Mouse (Mus musculus): ENCODE results near the gene Zfp689. TPM values are rescaled to one million over a fixed set of nuclear protein-coding genes. Genes with fewer than 3 reads are reported as not detected.

Zfp689 gene
- polyA plus RNA-seq, 1 experiment from 2014 or later = 9.6 TPM

GRCm38 (mm10) chr7:127476336-127476735 is 27.4 kb upstream of the Zfp689 start:
- H3K27ac ChIP-seq (ENCODE audit: low read depth) = no peak overlapping the region
- no peak overlapping the region for H3K4me2 ChIP-seq
- WGBS = 95% methylated on average over 11 of the region's 11 CpGs
- no peaks in the 10 kb centered on the region for H3K27me3 ChIP-seq (ENCODE audit: insufficient read depth, low read length)
- no peak for TF ChIP-seq CTCF (IDR thresholded peaks at IDR 0.05; ENCODE audit: low read depth)
- H3K9ac ChIP-seq = no peak overlapping the region
- peaks cover 21% of the 10 kb centered on the region for H3K4me1 ChIP-seq (ENCODE audit: insufficient read depth)
- no peaks in the 10 kb centered on the region for H3K9me3 ChIP-seq (ENCODE audit: low read depth, low read length)
- peaks cover 51% of the 10 kb centered on the region for H3K36me3 ChIP-seq (ENCODE audit: insufficient read depth)
- H3K4me3 ChIP-seq (ENCODE audit: low read depth, low read length) = no peak overlapping the region
- DNase-seq (no peak), ATAC-seq (ENCODE audit: insufficient read depth) (no peak)

GRCm38 (mm10) chr7:127475186-127475740 is 26.3 kb upstream of the Zfp689 start:
- no peaks in the 10 kb centered on the region for H3K9me3 ChIP-seq (ENCODE audit: low read depth, low read length)
- no peak overlapping the region for H3K27ac ChIP-seq (ENCODE audit: low read depth)
- no peak overlapping the region for H3K4me3 ChIP-seq (ENCODE audit: low read depth, low read length)
- H3K27me3 ChIP-seq (ENCODE audit: insufficient read depth, low read length) = no peaks in the 10 kb centered on the region
- no peak for TF ChIP-seq CTCF (IDR thresholded peaks at IDR 0.05; ENCODE audit: low read depth)
- DNase-seq (no peak), ATAC-seq (ENCODE audit: insufficient read depth) (no peak)
- H3K4me1 ChIP-seq (ENCODE audit: insufficient read depth) = peaks cover 14% of the 10 kb centered on the region
- H3K36me3 ChIP-seq (ENCODE audit: insufficient read depth) = peaks cover 41% of the 10 kb centered on the region
- H3K9ac ChIP-seq = no peak overlapping the region
- H3K4me2 ChIP-seq = no peak overlapping the region
- WGBS = 93% methylated on average over 11 of the region's 11 CpGs

- 71% methylated on average over 6 of the region's 6 CpGs for WGBS
- Histone ChIP-seq H3K9ac (no peak overlapping the region), H3K27me3 (ENCODE audit: insufficient read depth, low read length) (no peaks in the 10 kb centered on the region), H3K4me3 (ENCODE audit: low read depth, low read length) (no peak overlapping the region), H3K9me3 (ENCODE audit: low read depth, low read length) (no peaks in the 10 kb centered on the region), H3K27ac (ENCODE audit: low read depth) (no peak overlapping the region), H3K4me1 (ENCODE audit: insufficient read depth) (peaks cover 9% of the 10 kb centered on the region), H3K36me3 (ENCODE audit: insufficient read depth) (peaks cover 38% of the 10 kb centered on the region), H3K4me2 (no peak overlapping the region)
- DNase-seq (no peak), ATAC-seq (ENCODE audit: insufficient read depth) (no peak)
- no peak for TF ChIP-seq CTCF (IDR thresholded peaks at IDR 0.05; ENCODE audit: low read depth)
These were observed 25.6 kb upstream of the Zfp689 start for GRCm38 (mm10) chr7:127474378-127475070.

- H3K9me3 ChIP-seq (ENCODE audit: low read depth, low read length) = no peaks in the 10 kb centered on the region
- TF ChIP-seq CTCF (IDR thresholded peaks at IDR 0.05; ENCODE audit: low read depth) = peak; percentile 34; the same call in 1 of the 2 replicates
- peaks cover 9% of the 10 kb centered on the region for H3K4me1 ChIP-seq (ENCODE audit: insufficient read depth)
- WGBS = 85% methylated on average over 5 of the region's 5 CpGs
- H3K4me3 ChIP-seq (ENCODE audit: low read depth, low read length) = no peak overlapping the region
- H3K36me3 ChIP-seq (ENCODE audit: insufficient read depth) = peaks cover 41% of the 10 kb centered on the region
- no peak overlapping the region for H3K4me2 ChIP-seq
- ATAC-seq (ENCODE audit: insufficient read depth) (no peak), DNase-seq (peak; percentile 20)
- no peaks in the 10 kb centered on the region for H3K27me3 ChIP-seq (ENCODE audit: insufficient read depth, low read length)
- H3K27ac ChIP-seq (ENCODE audit: low read depth) = no peak overlapping the region
- H3K9ac ChIP-seq = no peak overlapping the region
These were observed 24.7 kb upstream of the Zfp689 start for GRCm38 (mm10) chr7:127473705-127474104.

- TF ChIP-seq CTCF (IDR thresholded peaks at IDR 0.05; ENCODE audit: low read depth) = no peak
- H3K27me3 ChIP-seq (ENCODE audit: insufficient read depth, low read length) = no peaks in the 10 kb centered on the region
- peaks cover 9% of the 10 kb centered on the region for H3K4me1 ChIP-seq (ENCODE audit: insufficient read depth)
- 2% methylated on average over 7 of the region's 7 CpGs for WGBS
- no peak for ATAC-seq (ENCODE audit: insufficient read depth)
- peak overlapping the region; percentile 93 for H3K4me2 ChIP-seq
- peaks cover 48% of the 10 kb centered on the region for H3K36me3 ChIP-seq (ENCODE audit: insufficient read depth)
- DNase-seq = peak; percentile 29
- H3K4me3 ChIP-seq (ENCODE audit: low read depth, low read length) = peak overlapping the region; percentile 73
- H3K27ac ChIP-seq (ENCODE audit: low read depth) = peak overlapping the region; percentile 95
- no peaks in the 10 kb centered on the region; the same call in 1 of the 2 replicates for H3K9me3 ChIP-seq (ENCODE audit: low read depth, low read length)
- peak overlapping the region; percentile 84 for H3K9ac ChIP-seq
These were observed 23.1 kb upstream of the Zfp689 start for GRCm38 (mm10) chr7:127472060-127472459.

GRCm38 (mm10) chr7:127471646-127472010 is 22.7 kb upstream of the Zfp689 start:
- 0 out of 2 replicates have a peak, but pooled peaks have one; percentile 5 for TF ChIP-seq CTCF (IDR thresholded peaks at IDR 0.05; ENCODE audit: low read depth)
- H3K4me2 ChIP-seq = peak overlapping the region; percentile 93
- ATAC-seq (ENCODE audit: insufficient read depth) = no peak
- peaks cover 48% of the 10 kb centered on the region for H3K36me3 ChIP-seq (ENCODE audit: insufficient read depth)
- under 1% methylated on average over 22 of the region's 25 CpGs for WGBS
- H3K27me3 ChIP-seq (ENCODE audit: insufficient read depth, low read length) = no peaks in the 10 kb centered on the region
- peaks cover 6% of the 10 kb centered on the region for H3K4me1 ChIP-seq (ENCODE audit: insufficient read depth)
- peak overlapping the region; percentile 95 for H3K27ac ChIP-seq (ENCODE audit: low read depth)
- no peak for DNase-seq
- H3K9ac ChIP-seq = peak overlapping the region; percentile 84
- H3K9me3 ChIP-seq (ENCODE audit: low read depth, low read length) = no peaks in the 10 kb centered on the region; the same call in 1 of the 2 replicates
- peak overlapping the region; percentile 73 for H3K4me3 ChIP-seq (ENCODE audit: low read depth, low read length)

Data from lung, embryonic 14.5 days (tissue).